Comparison of ENCODE assay signal across 17 mouse cellular contexts in the genomic region with DNA sequence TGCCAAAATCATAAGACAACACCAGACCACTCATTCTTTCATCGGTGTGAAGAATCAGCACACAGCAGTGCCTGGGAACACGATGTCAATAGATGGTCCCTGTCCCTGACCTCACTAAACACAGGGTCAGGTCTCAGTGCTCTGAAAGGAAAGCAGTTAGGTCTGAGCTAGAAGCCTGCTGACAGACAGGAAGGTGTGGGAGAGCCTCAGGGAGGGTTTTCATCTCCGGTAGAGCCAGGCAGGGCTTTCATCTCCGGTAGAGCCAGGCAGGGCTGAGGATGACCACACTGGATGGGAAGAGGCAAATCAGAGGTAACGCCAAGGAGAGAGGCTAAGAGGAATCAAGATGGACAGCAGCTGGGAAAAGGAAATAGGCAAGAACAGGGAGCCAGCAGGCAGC. TPM values are rescaled to one million over a fixed set of nuclear protein-coding genes. Genes with fewer than 3 reads are reported as not detected.
DNase-seq lines count a peak whose midpoint lies in the region; ATAC-seq lines count a peak whose summit lies in the region.
"Had no signal": no experiment of that assay in that cellular context is flagged by ENCODE, and none has a peak within 500 bp of the region (broad histone marks: within the 10 kb centered on the region; RNA-seq: fewer than 3 reads in every experiment).

No protein-coding gene starts in this region.

- ATAC-seq in CD4-positive, CD25-positive, alpha-beta regulatory T cell, adult 4 months: peak; percentile 60

- peak; percentile 12 for DNase-seq in adrenal gland, postnatal 14 days
- no peak for DNase-seq in adrenal gland, adult 8-10 months
- DNase-seq in induced T-regulatory cell, adult 2 months (ENCODE audit: low read depth): peak; percentile 60
- peak; percentile 46 for DNase-seq in thymus, postnatal 14 days
- DNase-seq in cerebellum, adult 9-10 months: no peak
- DNase-seq in MN1 (ENCODE audit: low spot score): no peak
- no peak for DNase-seq in frontal cortex, postnatal 10 days (ENCODE audit: low spot score in 2 of 2)
- DNase-seq: adrenal gland, postnatal 36 days; cerebellum, adult 11 months; cerebellum, postnatal 10 days; gastrocnemius, adult 2 months; kidney, adult 18-20 months; lung, postnatal 10 days; right cerebral cortex, adult 18-20 months; right cerebral cortex, postnatal 4 days had no signal

RNA-seq across cellular contexts. Expression of a gene that starts 47.5 kb away (rescaled TPM):
- 34.3 and 55.1 TPM in 2 replicates for total RNA-seq in adrenal gland, postnatal 14 days (2021)
- total RNA-seq in adrenal gland, adult 8-10 months (2022): 10 to 100 TPM; 43.2 to 63.6 (median 51.2) TPM
- polyA plus RNA-seq in CD4-positive, CD25-positive, alpha-beta regulatory T cell, adult 4 months (2017; shearing (Covaris generic)): 1 to 10 TPM; 6.0 to 9.2 TPM
- polyA plus RNA-seq: G1E had no signal

Comparison
In these comparisons a context has a peak if more than half of its experiments do, and no peak if none do; other contexts are left out.
1. DNase-seq: peak in adrenal gland, postnatal 14 days (single experiment), induced T-regulatory cell, adult 2 months (single experiment) and thymus, postnatal 14 days (single experiment); none in adrenal gland, adult 8-10 months (single experiment), cerebellum, adult 9-10 months (single experiment), MN1 (single experiment) and frontal cortex, postnatal 10 days (0 of 2).